Mouse (Mus musculus) cerebellum, adult 9-11 months (tissue): ENCODE measurements around the gene Mtmr2.

Source experiments
- DNase-seq: peaks from one replicate; pipeline ENCODE4 v3.0.0; 2022

Mtmr2 gene

GRCm38 (mm10) chr9:13809937-13810336, 61.7 kb downstream of the Mtmr2 start:
- no peak for DNase-seq

- no peak for DNase-seq
Observed at GRCm38 (mm10) chr9:13818369-13818768, 70.2 kb downstream of the Mtmr2 start.

DNA sequence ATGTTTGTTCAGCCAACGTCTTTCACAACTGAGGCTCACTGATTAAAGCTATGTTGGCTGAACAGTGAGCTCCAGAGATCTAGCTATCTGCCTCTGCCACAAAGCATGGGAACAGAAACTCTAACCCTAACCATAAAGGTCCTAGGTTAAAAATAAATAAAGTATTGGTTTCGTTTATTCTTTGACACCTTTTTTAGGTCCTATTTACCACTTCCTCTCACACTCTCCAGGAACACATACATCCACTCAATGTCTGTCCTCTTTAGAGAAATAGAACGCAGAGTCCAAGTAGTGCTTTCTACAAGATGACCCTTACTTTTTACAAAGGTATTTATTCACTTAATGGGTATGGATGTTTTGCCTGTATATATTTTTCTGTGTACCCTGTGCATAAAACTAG, 72.6 kb downstream of the Mtmr2 start:
- DNase-seq = no peak

DNA sequence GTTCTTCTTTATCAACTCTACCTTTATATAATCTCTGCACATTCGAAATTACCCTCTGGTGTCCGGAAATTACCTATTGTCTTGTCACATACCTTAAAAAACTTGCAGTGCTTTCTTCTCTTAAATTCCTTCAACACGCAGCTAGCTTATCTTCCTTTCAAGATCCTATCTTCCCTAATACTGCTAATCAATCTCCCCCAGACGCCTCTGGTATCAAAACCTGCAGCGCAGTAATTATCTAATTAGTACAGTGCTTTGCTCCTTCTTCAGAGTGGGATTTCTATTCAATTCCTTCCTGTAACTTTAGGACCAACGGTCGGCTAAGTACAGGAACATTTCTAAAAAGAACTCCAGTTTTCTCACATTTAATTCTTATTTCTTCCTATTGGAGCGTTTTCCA, 77.7 kb downstream of the Mtmr2 start:
- no peak for DNase-seq

- no peak for DNase-seq
Observed at GRCm38 (mm10) chr9:13826391-13826805, 78.2 kb downstream of the Mtmr2 start.

- DNase-seq = peak; percentile 98
Observed at GRCm38 (mm10) chr9:13826832-13827405, 78.7 kb downstream of the Mtmr2 start, which contains the start of gene Cep57. Cep57 (minus strand) TSS chr9:13827107.

DNA sequence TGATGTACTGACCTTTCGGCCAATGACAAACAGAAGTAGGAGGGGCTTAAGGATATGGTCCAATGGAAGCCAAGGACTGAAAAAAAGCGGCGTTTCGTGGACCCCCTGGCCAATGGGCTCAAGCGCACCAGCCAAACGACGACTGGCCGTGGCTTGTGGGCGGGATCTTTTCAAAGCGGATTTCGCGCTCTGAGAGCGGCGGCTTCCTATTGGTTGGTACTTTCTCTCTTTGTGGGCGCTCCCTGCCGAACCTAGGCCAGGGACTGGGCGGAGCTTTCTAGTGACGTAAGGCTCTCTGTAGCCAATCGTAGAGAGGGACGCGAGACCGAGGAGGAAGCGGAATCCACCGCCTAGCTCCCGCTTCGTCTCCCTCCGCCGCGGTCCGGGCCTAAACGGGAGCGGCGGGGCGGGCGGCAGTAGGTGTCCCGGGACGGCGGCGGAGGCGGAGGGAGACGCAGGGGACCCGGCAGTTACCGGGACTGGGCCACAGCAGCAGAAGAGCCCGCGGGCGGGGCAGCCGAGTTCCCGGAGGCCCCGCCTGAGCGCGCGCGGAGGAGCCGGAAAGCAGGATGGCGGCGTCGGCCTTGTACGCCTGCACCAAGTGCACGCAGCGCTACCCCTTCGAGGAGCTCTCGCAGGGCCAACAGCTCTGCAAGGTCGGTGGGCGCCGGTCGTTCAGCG, 79.3 kb downstream of the Mtmr2 start, which contains the start of gene Fam76b:
Gene Fam76b, plus strand, starts transcription at position 311 of the 681 bp plus-strand sequence.
- peak; percentile 100 for DNase-seq

GRCm38 (mm10) chr9:13828087-13828441, 79.9 kb downstream of the Mtmr2 start:
- no peak for DNase-seq

DNA sequence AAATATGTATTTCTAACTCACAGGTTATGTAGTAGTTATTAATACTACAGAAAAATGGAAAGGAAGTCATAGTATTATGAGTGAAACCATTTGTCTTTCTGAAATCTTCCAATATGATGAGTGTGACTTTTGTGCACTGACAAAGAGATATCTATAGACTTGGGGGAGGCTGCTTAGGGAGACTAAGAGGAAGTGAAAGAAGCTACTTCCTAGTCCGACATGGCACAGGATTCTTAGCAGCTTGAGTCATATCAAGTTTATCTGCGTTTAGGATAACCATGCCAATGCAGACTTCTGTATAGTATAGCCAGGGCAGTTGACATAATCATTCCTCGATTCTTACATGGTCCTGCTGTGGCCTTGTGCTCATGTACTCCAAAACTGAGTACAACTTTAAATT, 87.0 kb downstream of the Mtmr2 start:
- no peak for DNase-seq

GRCm38 (mm10) chr9:13836726-13837125, 88.5 kb downstream of the Mtmr2 start:
- DNase-seq = no peak

DNA sequence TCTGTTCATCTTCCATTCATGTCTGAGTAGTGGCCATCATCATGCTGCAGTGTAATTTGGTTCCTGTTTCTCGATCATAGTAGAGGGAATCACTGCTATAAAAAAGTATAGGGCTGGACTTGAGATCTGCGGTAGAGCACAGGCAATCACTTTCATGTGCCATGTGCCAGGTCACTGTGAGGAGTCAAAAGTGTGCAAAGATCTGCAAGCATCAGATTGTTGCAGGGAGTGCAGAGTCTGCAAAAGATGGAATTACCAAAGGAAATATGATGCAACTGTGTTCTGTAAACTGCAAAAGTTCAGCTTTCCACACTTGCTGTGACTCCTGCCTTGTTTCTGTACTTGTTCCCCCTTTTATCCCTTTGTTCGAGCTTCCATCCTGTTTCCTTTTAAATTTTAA, 99.4 kb downstream of the Mtmr2 start:
- DNase-seq = no peak

- DNase-seq = no peak
Observed at GRCm38 (mm10) chr9:13848481-13849480, 100.6 kb downstream of the Mtmr2 start.

- no peak for DNase-seq
Observed at GRCm38 (mm10) chr9:13853876-13854275, 105.7 kb downstream of the Mtmr2 start.
